Mouse (Mus musculus) gastrocnemius, adult 2 months (tissue): ENCODE data around the gene Ctsd. TPM values are rescaled to one million over a fixed set of nuclear protein-coding genes. Genes with fewer than 3 reads are reported as not detected.
"Not testable (repeated sequence)": the region's sequence is repeated elsewhere in the genome, so short reads cannot be mapped to it uniquely, and the experiment has no call there.

Experiments used
- DNase-seq: peaks from one replicate; pipeline ENCODE4 v3.0.0; 2022
- H3K27ac ChIP-seq: fragments of 200-600 bp; 2 replicates; pipeline ENCODE4 v1.8.1; 2022; ENCODE audit warnings: mild to moderate bottlenecking
- H3K4me3 ChIP-seq: fragments of 200-600 bp; 2 replicates; pipeline ENCODE4 v1.8.1; 2022; ENCODE audit warnings: mild to moderate bottlenecking, moderate library complexity
- CTCF ChIP-seq: fragments of 200-600 bp; IDR thresholded peaks from 2 replicates; pipeline ENCODE4 v1.8.1; 2022; ENCODE audit warnings: antibody characterized with exemption, mild to moderate bottlenecking, moderate library complexity
- intact Hi-C: fragments of 180-260 bp; cut with DNase I; formaldehyde crosslinking; loops from one replicate; pipeline ENCODE4 v1.15.1; 2025
- total RNA-seq, 2 experiments: library from RNA; stranded (reverse); gene quantifications; 2 replicates each; pipeline ENCODE4 v1.2.3; 2021

Gene Ctsd
- total RNA-seq, 2 experiments from 2014 or later = 411 to 467 TPM

- no peak overlapping the region for H3K4me3 ChIP-seq
- no peak for DNase-seq
- TF ChIP-seq CTCF = no peak
- H3K27ac ChIP-seq = no peak overlapping the region
- intact Hi-C loops = no loop called here
Observed at GRCm38 (mm10) chr7:142418027-142418426, 30.2 kb upstream of the Ctsd start.

DNA sequence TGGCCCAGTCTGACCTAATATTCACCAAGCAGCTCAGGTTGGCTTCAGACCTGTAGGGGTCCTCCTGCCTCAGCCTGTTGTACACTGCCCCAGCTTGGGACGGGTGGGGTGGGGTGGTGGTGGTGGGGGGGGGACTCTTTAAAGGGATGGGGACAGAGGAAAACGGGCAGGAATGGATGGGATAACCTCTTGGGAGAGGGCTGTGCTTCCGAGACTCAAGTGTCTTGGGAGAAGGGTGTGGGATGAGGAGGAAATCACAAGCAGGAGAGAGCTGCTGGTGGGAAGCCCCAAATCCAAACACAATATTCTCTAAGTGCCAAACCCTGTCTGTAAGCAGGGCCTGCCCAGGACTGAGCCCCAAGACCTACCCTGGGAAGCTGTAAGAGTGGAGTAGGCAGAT, 28.4 kb upstream of the Ctsd start:
- TF ChIP-seq CTCF = no peak
- H3K4me3 ChIP-seq = no peak overlapping the region
- intact Hi-C loops = no loop called here
- peak overlapping the region; percentile 80 for H3K27ac ChIP-seq
- DNase-seq = no peak

DNA sequence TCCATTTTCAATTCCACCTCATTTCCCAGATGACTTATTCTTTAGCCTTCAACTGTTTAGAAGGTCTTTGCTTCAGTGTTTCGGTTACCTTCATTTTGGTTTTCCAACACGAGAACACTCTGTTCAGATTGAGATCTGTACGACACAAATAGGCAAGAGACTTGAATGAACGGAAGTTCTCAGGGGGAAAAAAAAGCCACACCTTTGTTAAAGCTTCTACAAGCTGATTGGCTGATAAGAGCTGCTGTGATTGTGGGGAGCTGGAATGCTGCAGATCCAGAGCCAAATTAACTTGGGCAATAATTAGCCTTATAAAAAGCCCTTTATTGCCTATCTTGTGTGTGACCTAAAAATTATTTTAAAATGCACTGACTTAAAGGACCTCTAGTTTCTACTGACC, 27.5 kb upstream of the Ctsd start:
- no peak for DNase-seq
- no peak overlapping the region for H3K4me3 ChIP-seq
- intact Hi-C loops = no loop called here

DNA sequence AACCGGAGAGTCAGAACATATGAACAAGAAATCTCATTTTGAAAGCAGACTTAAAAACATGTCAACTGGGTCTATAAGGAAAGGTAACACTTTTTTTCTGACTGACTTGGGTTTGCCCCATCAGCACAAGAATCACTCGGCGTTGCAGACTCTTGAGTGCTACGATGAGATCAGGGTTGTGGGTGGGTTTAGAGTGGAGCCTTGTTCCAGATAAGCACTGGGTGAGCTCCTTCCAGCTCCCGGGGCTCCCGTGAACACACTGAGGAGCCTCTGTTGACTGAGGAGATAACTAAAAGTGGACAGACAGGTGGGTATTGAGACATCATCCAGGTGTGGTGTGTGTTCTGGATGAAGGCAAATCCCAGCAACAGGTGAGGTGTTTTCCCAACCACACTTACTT, 25.4 kb upstream of the Ctsd start:
- Histone ChIP-seq H3K27ac (no peak overlapping the region), H3K4me3 (no peak overlapping the region)
- no peak for DNase-seq
- intact Hi-C loops = no loop called here
- no peak for TF ChIP-seq CTCF

More for the DNA sequence above, 27.5 kb upstream of the Ctsd start:
- H3K27ac ChIP-seq = peak overlapping the region; percentile 80
- TF ChIP-seq CTCF = no peak

- no peak for TF ChIP-seq CTCF
Observed at GRCm38 (mm10) chr7:142409603-142410002, 21.8 kb upstream of the Ctsd start.

GRCm38 (mm10) chr7:142408686-142409085, 20.8 kb upstream of the Ctsd start:
- TF ChIP-seq CTCF = no peak
- intact Hi-C loops = no loop called here
- no peak for DNase-seq
- H3K27ac ChIP-seq = no peak overlapping the region
- no peak overlapping the region for H3K4me3 ChIP-seq

More at GRCm38 (mm10) chr7:142409603-142410002, 21.8 kb upstream of the Ctsd start:
- H3K27ac ChIP-seq = no peak overlapping the region
- no peak for DNase-seq
- intact Hi-C loops = no loop called here
- no peak overlapping the region for H3K4me3 ChIP-seq

DNA sequence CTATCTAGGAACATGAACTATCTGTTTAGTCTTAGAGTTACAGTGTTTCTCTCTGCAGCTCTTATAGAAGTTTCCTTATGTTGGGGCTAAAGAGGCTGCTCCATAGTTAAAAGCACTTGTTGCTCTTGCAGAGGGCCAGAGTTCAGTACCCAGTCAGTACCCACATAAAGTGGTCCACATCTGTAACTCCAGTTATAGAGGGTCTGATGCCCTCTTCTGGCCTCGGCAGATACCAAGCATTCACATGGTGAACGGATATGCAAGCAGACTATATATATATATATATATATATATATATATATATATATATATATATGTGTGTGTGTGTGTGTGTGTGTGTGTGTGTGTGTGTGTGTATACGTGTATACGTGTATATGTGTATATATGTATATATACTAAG, 20.1 kb upstream of the Ctsd start:
- intact Hi-C loops = no loop called here
- TF ChIP-seq CTCF = peak; percentile 19; the same call in 1 of the 2 replicates
- no peak overlapping the region for H3K4me3 ChIP-seq

DNA sequence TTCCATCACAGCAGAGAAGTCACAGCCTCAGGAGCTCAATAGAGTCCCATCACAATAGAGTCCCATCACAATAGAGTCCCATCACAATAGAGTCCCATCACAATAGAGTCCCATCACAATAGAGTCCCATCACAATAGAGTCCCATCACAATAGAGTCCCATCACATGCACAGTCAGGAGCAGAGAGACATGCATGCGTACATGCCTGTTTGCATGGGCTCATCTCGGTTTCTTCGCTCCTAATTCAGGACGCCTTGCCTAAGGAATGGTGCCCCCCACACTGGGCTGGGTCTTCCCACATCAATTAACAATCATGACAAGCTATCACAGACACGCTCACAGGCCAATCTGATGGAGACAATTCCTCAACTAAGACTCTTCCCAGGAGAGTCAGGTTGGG, 17.3 kb upstream of the Ctsd start:
- H3K27ac ChIP-seq, intact Hi-C loops, H3K4me3 ChIP-seq, DNase-seq: not testable (repeated sequence)

More for the DNA sequence above, 20.1 kb upstream of the Ctsd start:
- H3K27ac ChIP-seq = no peak overlapping the region
- DNase-seq = no peak

- no peak for TF ChIP-seq CTCF
- intact Hi-C loops = no loop called here
- Histone ChIP-seq H3K4me3 (no peak overlapping the region), H3K27ac (no peak overlapping the region)
- DNase-seq = no peak
Observed at GRCm38 (mm10) chr7:142403591-142403990, 15.8 kb upstream of the Ctsd start.

- DNase-seq = no peak
- no peak overlapping the region for H3K4me3 ChIP-seq
- TF ChIP-seq CTCF = no peak
- intact Hi-C loops = no loop called here
- no peak overlapping the region for H3K27ac ChIP-seq
Observed at GRCm38 (mm10) chr7:142400750-142401142, 12.9 kb upstream of the Ctsd start.

- no peak overlapping the region for H3K27ac ChIP-seq
- H3K4me3 ChIP-seq = no peak overlapping the region
- intact Hi-C loops = no loop called here
- no peak for TF ChIP-seq CTCF
- DNase-seq = no peak
Observed at GRCm38 (mm10) chr7:142400112-142400749, 12.4 kb upstream of the Ctsd start.

DNA sequence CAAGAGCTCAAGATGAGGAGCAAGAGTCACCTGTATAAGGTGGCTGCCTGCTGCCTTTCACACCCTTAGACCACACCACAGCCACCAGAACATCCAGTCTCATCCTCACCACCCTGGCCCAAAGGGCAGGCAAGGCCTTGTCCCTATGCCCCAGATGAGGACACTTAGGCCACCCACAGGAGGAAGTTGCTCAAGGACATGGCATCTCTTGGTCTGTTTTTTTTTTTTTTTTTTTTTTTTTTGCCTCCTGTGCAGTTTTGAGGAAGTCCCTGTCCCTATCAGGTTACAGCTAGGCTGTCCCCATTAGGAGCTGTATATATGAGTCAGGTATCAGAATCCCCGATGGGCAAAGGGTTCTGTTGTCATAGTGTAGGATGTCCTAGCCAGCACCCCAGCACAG, 11.4 kb upstream of the Ctsd start:
- Histone ChIP-seq H3K4me3 (no peak overlapping the region), H3K27ac (peak overlapping the region; percentile 59; the same call in 1 of the 2 replicates)
- no peak for DNase-seq
- intact Hi-C loops = no loop called here
- TF ChIP-seq CTCF = no peak

GRCm38 (mm10) chr7:142398052-142398451, 10.2 kb upstream of the Ctsd start:
- DNase-seq = no peak
- intact Hi-C loops = no loop called here
- TF ChIP-seq CTCF = no peak
- peak overlapping the region; percentile 59 for H3K27ac ChIP-seq
- no peak overlapping the region for H3K4me3 ChIP-seq

DNA sequence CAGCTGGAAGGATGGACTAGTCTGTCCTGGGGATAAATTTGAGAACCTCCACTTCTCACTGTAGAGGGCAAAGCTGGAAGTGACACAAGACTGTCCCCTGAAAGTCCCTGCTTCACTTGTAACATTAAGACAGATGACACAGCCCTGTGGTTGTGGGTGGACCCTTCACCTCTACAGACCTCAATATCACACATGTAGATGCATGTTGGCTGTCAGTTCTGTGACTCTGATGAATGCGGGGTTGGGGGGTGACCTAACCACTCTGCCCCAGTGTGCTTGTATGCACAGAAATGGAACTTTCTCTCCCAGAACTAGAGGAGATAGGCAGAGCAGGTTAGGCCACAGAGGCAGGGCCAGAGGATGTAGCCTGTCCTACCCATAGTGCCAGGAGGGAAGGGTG, 8.8 kb upstream of the Ctsd start:
- no peak for DNase-seq
- TF ChIP-seq CTCF = no peak
- intact Hi-C loops = no loop called here
- Histone ChIP-seq H3K4me3 (no peak overlapping the region), H3K27ac (no peak overlapping the region)
